7 mouse cellular contexts compared by ENCODE assay signal in genomic region chr1:126492206-126493071, GRCm38 (mm10).
DNase-seq lines count a peak whose midpoint lies in the region; ATAC-seq and TF ChIP-seq lines count a peak whose summit lies in the region.

No protein-coding gene starts in this region.

- no peaks in the 10 kb centered on the region for H3K9me3 ChIP-seq in embryonic facial prominence, embryonic 10.5 days
- H3K9me3 ChIP-seq in limb, embryonic 15.5 days = no peaks in the 10 kb centered on the region
- H3K9me3 ChIP-seq in neural tube, embryonic 11.5 days (ENCODE audit: control insufficient read depth, low read length) = no peaks in the 10 kb centered on the region

- TF ChIP-seq POLR2A in testis, adult 2 months (IDR thresholded peaks at IDR 0.05; ENCODE audit: control insufficient read depth, low read depth, low read length) = no peak

- H3K27me3 ChIP-seq in testis, adult 2 months (ENCODE audit: control insufficient read depth, insufficient read depth, low read length) = no peaks in the 10 kb centered on the region
- peaks cover 50% of the 10 kb centered on the region for H3K27me3 ChIP-seq in embryonic facial prominence, embryonic 10.5 days (replicated peaks; ENCODE audit: low read depth, poor library complexity, severe bottlenecking)
- H3K27me3 ChIP-seq in limb, embryonic 15.5 days = no peaks in the 10 kb centered on the region
- H3K27me3 ChIP-seq in neural tube, embryonic 11.5 days (ENCODE audit: control insufficient read depth, insufficient read depth, low read length) = no peaks in the 10 kb centered on the region

- H3K36me3 ChIP-seq in testis, adult 2 months (ENCODE audit: control insufficient read depth, insufficient read depth, low read length) = no peaks in the 10 kb centered on the region
- no peaks in the 10 kb centered on the region for H3K36me3 ChIP-seq in embryonic facial prominence, embryonic 10.5 days (replicated peaks)
- H3K36me3 ChIP-seq in limb, embryonic 15.5 days = no peaks in the 10 kb centered on the region
- H3K36me3 ChIP-seq in neural tube, embryonic 11.5 days (ENCODE audit: control insufficient read depth, insufficient read depth, low read length) = no peaks in the 10 kb centered on the region

- peak overlapping the region; percentile 51; the same call in 1 of the 2 replicates for H3K9ac ChIP-seq in limb, embryonic 15.5 days
- H3K9ac ChIP-seq in neural tube, embryonic 11.5 days (ENCODE audit: low read length) = peak overlapping the region; percentile 62

- no peak overlapping the region for H3K27ac ChIP-seq in testis, adult 2 months (ENCODE audit: control insufficient read depth, insufficient read depth, low read depth, low read length)
- H3K27ac ChIP-seq in embryonic facial prominence, embryonic 10.5 days (replicated peaks) = peak overlapping the region; percentile 84
- H3K27ac ChIP-seq in limb, embryonic 15.5 days = no peak overlapping the region
- H3K27ac ChIP-seq in neural tube, embryonic 11.5 days (ENCODE audit: low read depth, low read length) = no peak overlapping the region; the same call in 1 of the 2 replicates

- peak overlapping the region; percentile 36 for H3K4me3 ChIP-seq in testis, adult 2 months (ENCODE audit: control insufficient read depth, low read depth, low read length)
- peak overlapping the region; percentile 66 for H3K4me3 ChIP-seq in embryonic facial prominence, embryonic 10.5 days
- peak overlapping the region; percentile 48 for H3K4me3 ChIP-seq in limb, embryonic 15.5 days
- peak overlapping the region; percentile 41 for H3K4me3 ChIP-seq in neural tube, embryonic 11.5 days (ENCODE audit: low read depth, low read length)

- DNase-seq in testis, postnatal 14 days (ENCODE audit: low spot score) = no peak
- peak; percentile 60 for DNase-seq in embryonic facial prominence, embryonic 10.5 days (ENCODE audit: low spot score)
- DNase-seq in heart, postnatal 14 days = peak; percentile 45 to 47
- peak; percentile 64 for DNase-seq in neural tube, embryonic 11.5 days (ENCODE audit: low spot score)
- DNase-seq in natural killer cell, adult 2 months (ENCODE audit: low spot score in 2 of 2) = no peak

- peaks cover 5% of the 10 kb centered on the region for H3K4me1 ChIP-seq in testis, adult 2 months (ENCODE audit: control insufficient read depth, insufficient read depth, low read length)
- peaks cover 26% of the 10 kb centered on the region for H3K4me1 ChIP-seq in embryonic facial prominence, embryonic 10.5 days
- H3K4me1 ChIP-seq in limb, embryonic 15.5 days = peaks cover 19% of the 10 kb centered on the region
- no peaks in the 10 kb centered on the region for H3K4me1 ChIP-seq in neural tube, embryonic 11.5 days (ENCODE audit: control insufficient read depth, insufficient read depth, low read length)

- peak overlapping the region; percentile 91 for H3K4me2 ChIP-seq in limb, embryonic 15.5 days
- peak overlapping the region; percentile 81 for H3K4me2 ChIP-seq in neural tube, embryonic 11.5 days (ENCODE audit: low read depth)

- intact Hi-C loops in heart, postnatal 14 days (cut with DNase I) = loop anchor here (5.0 kb wide), 2 partner anchors 235 to 435 kb away; no protein-coding TSS in a partner anchor

- ATAC-seq in limb, embryonic 15.5 days (ENCODE audit: insufficient number of reproducible peaks, low FRiP score, low TSS enrichment, low read depth) = no peak
- ATAC-seq in neural tube, embryonic 11.5 days (ENCODE audit: insufficient read depth, low FRiP score, low TSS enrichment) = peak; percentile 89

- 6% methylated on average over 35 of the region's 35 CpGs for WGBS in embryonic facial prominence, embryonic 10.5 days
- 8% methylated on average over 35 of the region's 35 CpGs for WGBS in limb, embryonic 15.5 days
- 7% methylated on average over 35 of the region's 35 CpGs for WGBS in neural tube, embryonic 11.5 days

- no peak for TF ChIP-seq CTCF in testis, adult 2 months (IDR thresholded peaks at IDR 0.05; ENCODE audit: control insufficient read depth, insufficient read depth, insufficient replicate concordance, low read depth, low read length)

Comparison
In these comparisons a context has a peak if more than half of its experiments do, and no peak if none do; other contexts are left out.
1. DNase-seq: peak in embryonic facial prominence, embryonic 10.5 days (single experiment), heart, postnatal 14 days (2 of 2) and neural tube, embryonic 11.5 days (single experiment); none in testis, postnatal 14 days (single experiment) and natural killer cell, adult 2 months (0 of 2).
2. Peak in every context shown above with its lines, with median percentiles within 50 percentile points of each other: H3K4me3 ChIP-seq.